Mouse (Mus musculus): ENCODE data around the gene Galntl6. TPM values are rescaled to one million over a fixed set of nuclear protein-coding genes. Genes with fewer than 3 reads are reported as not detected.

Gene Galntl6
- polyA plus RNA-seq, 1 experiment = not detected

- no peak for DNase-seq (ENCODE audit: low read depth)
Measured at GRCm38 (mm10) chr8:58258577-58259315, 653.7 kb downstream of the Galntl6 start.

GRCm38 (mm10) chr8:58253620-58254019, 658.8 kb downstream of the Galntl6 start:
- DNase-seq (ENCODE audit: low read depth) = no peak

- DNase-seq (ENCODE audit: low read depth) = no peak
Measured at GRCm38 (mm10) chr8:58244830-58245229, 667.6 kb downstream of the Galntl6 start.

- DNase-seq (ENCODE audit: low read depth) = no peak
Measured at GRCm38 (mm10) chr8:58234220-58234619, 678.2 kb downstream of the Galntl6 start.

- no peak for DNase-seq (ENCODE audit: low read depth)
Measured at GRCm38 (mm10) chr8:58228725-58229124, 683.7 kb downstream of the Galntl6 start.

- DNase-seq (ENCODE audit: low read depth) = no peak
Measured at GRCm38 (mm10) chr8:58217885-58218284, 694.6 kb downstream of the Galntl6 start.

GRCm38 (mm10) chr8:58189694-58190093, 722.7 kb downstream of the Galntl6 start:
- no peak for DNase-seq (ENCODE audit: low read depth)

- DNase-seq (ENCODE audit: low read depth) = no peak
Measured at GRCm38 (mm10) chr8:58146961-58147360, 765.5 kb downstream of the Galntl6 start.

GRCm38 (mm10) chr8:58086733-58087132, 825.7 kb downstream of the Galntl6 start:
- no peak for DNase-seq (ENCODE audit: low read depth)

- DNase-seq (ENCODE audit: low read depth) = no peak
Measured at GRCm38 (mm10) chr8:58084931-58085330, 827.5 kb downstream of the Galntl6 start.

GRCm38 (mm10) chr8:58081715-58082114, 830.7 kb downstream of the Galntl6 start:
- no peak for DNase-seq (ENCODE audit: low read depth)

GRCm38 (mm10) chr8:58074611-58075010, 837.8 kb downstream of the Galntl6 start:
- no peak for DNase-seq (ENCODE audit: low read depth)

- DNase-seq (ENCODE audit: low read depth) = no peak
Measured at GRCm38 (mm10) chr8:58073733-58074132, 838.7 kb downstream of the Galntl6 start.

GRCm38 (mm10) chr8:58032271-58032670, 880.2 kb downstream of the Galntl6 start:
- DNase-seq (ENCODE audit: low read depth) = no peak

GRCm38 (mm10) chr8:58025558-58025957, 886.9 kb downstream of the Galntl6 start:
- DNase-seq (ENCODE audit: low read depth) = no peak

- no peak for DNase-seq (ENCODE audit: low read depth)
Measured at GRCm38 (mm10) chr8:58025094-58025493, 887.3 kb downstream of the Galntl6 start.

- no peak for DNase-seq (ENCODE audit: low read depth)
Measured at GRCm38 (mm10) chr8:58023426-58024176, 888.8 kb downstream of the Galntl6 start.

- DNase-seq (ENCODE audit: low read depth) = no peak
Measured at GRCm38 (mm10) chr8:57989428-57990171, 922.8 kb downstream of the Galntl6 start.

GRCm38 (mm10) chr8:57977372-57977771, 935.1 kb downstream of the Galntl6 start:
- DNase-seq (ENCODE audit: low read depth) = no peak

GRCm38 (mm10) chr8:57974093-57974492, 938.3 kb downstream of the Galntl6 start:
- DNase-seq (ENCODE audit: low read depth) = no peak

GRCm38 (mm10) chr8:57972832-57973231, 939.6 kb downstream of the Galntl6 start:
- DNase-seq (ENCODE audit: low read depth) = no peak

GRCm38 (mm10) chr8:57966676-57967075, 945.8 kb downstream of the Galntl6 start:
- no peak for DNase-seq (ENCODE audit: low read depth)
